ENCODE assay signal across 16 mouse cellular contexts in the genomic region with DNA sequence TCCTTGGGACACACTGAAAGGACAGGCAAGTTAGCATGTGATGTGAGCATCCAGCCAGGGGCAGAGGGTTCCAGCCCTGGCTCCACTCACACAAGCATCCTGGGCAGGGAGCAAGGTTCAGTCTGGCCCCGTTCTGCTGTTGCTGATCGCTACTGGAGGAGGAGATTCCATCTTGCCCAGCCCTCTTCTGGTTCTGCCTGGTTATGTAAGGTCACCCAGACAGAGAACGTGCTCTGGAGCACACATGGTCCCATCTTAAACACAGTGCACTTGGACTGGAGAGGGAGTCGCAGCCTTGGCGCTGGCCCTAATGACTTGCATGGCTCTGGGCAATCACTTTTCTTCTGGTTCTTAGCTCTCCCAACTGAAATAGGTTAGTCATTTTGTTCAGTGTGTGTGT.
A peak's percentile ranks its signal among the peaks of the same experiment; 100 is the strongest.
DNase-seq lines count a peak whose midpoint lies in the region; ATAC-seq and TF ChIP-seq lines count a peak whose summit lies in the region.
"Had no signal": no experiment of that assay in that cellular context is flagged by ENCODE, and none has a peak within 500 bp of the region (broad histone marks: within the 10 kb centered on the region; RNA-seq: fewer than 3 reads in every experiment).

No protein-coding gene starts in this region.

- TF ChIP-seq POLR2A in liver, adult 2 months (IDR thresholded peaks at IDR 0.05; ENCODE audit: extremely low read depth, insufficient read depth, low read length) = no peak
- TF ChIP-seq POLR2A in embryonic fibroblast, embryonic 13.5 days (IDR thresholded peaks at IDR 0.05; ENCODE audit: low read depth, low read length) = no peak

- H3K9ac ChIP-seq in heart, embryonic 11.5 days (ENCODE audit: low read depth, low read length) = no peak overlapping the region
- H3K9ac ChIP-seq in liver, adult 2 months (ENCODE audit: low read depth, low read length) = no peak overlapping the region
- H3K9ac ChIP-seq in liver, postnatal 0 days (replicated peaks) = no peak overlapping the region
- H3K9ac ChIP-seq: forebrain, embryonic 13.5 days; liver, embryonic 12.5 days had no signal

- H3K79me2 ChIP-seq in liver, adult 2 months (ENCODE audit: control insufficient read depth, insufficient read depth, low read length) = no peaks in the 10 kb centered on the region

- TF ChIP-seq CTCF in liver, adult 2 months (IDR thresholded peaks at IDR 0.05; ENCODE audit: low read depth, low read length) = no peak
- no peak for TF ChIP-seq CTCF in liver, postnatal 0 days (IDR thresholded peaks at IDR 0.05; ENCODE audit: low read depth)
- TF ChIP-seq CTCF in embryonic fibroblast, embryonic 13.5 days (IDR thresholded peaks at IDR 0.05; ENCODE audit: borderline replicate concordance, insufficient read depth, low read length) = no peak

- H3K27ac ChIP-seq in heart, embryonic 11.5 days (ENCODE audit: low read depth, low read length) = no peak overlapping the region
- H3K27ac ChIP-seq in liver, adult 2 months (replicated peaks; ENCODE audit: insufficient read depth, low read depth, low read length) = no peak overlapping the region
- no peak overlapping the region for H3K27ac ChIP-seq in liver, postnatal 0 days (ENCODE audit: low read depth)
- peak overlapping the region; percentile 2 for H3K27ac ChIP-seq in embryonic fibroblast, embryonic 13.5 days (ENCODE audit: insufficient read depth, low read length)
- no peak overlapping the region for H3K27ac ChIP-seq in embryonic facial prominence, embryonic 10.5 days (replicated peaks)
- H3K27ac ChIP-seq: forebrain, embryonic 13.5 days; kidney, postnatal 0 days; liver, embryonic 12.5 days had no signal

- no peak overlapping the region for H3K4me2 ChIP-seq in heart, embryonic 11.5 days
- no peak overlapping the region for H3K4me2 ChIP-seq in liver, postnatal 0 days (ENCODE audit: low read depth, low read length)
- H3K4me2 ChIP-seq: forebrain, embryonic 13.5 days; liver, embryonic 12.5 days had no signal

- 0 out of 2 replicates have a peak, but pooled peaks cover 2% of the 10 kb centered on the region for H3K9me3 ChIP-seq in heart, embryonic 11.5 days (replicated peaks; ENCODE audit: control insufficient read depth, low read length)
- no peaks in the 10 kb centered on the region for H3K9me3 ChIP-seq in liver, postnatal 0 days (ENCODE audit: low read length)
- H3K9me3 ChIP-seq in embryonic facial prominence, embryonic 10.5 days = no peaks in the 10 kb centered on the region
- H3K9me3 ChIP-seq: forebrain, embryonic 13.5 days; liver, embryonic 12.5 days had no signal

- DNase-seq in heart, adult 11 months = peak; percentile 96
- DNase-seq in liver, adult 2 months (ENCODE audit: extremely low read depth, low read depth, low spot score) = peak; percentile 1
- DNase-seq in liver, postnatal 0 days = no peak
- DNase-seq in gastrocnemius, postnatal 25 days = peak; percentile 65
- no peak for DNase-seq in embryonic facial prominence, embryonic 10.5 days (ENCODE audit: low spot score)
- DNase-seq: adrenal gland, postnatal 36 days; left cerebral cortex, postnatal 4 days; midbrain, embryonic 14.5 days; thymus, postnatal 36 days had no signal

- H3K4me3 ChIP-seq in heart, embryonic 11.5 days (ENCODE audit: low read depth, low read length) = no peak overlapping the region
- no peak overlapping the region for H3K4me3 ChIP-seq in liver, adult 2 months (ENCODE audit: insufficient read depth, low read depth, low read length)
- no peak overlapping the region for H3K4me3 ChIP-seq in liver, postnatal 0 days (ENCODE audit: low read depth, low read length)
- H3K4me3 ChIP-seq in embryonic fibroblast, embryonic 13.5 days (ENCODE audit: insufficient read depth, low read length) = no peak overlapping the region
- H3K4me3 ChIP-seq in embryonic facial prominence, embryonic 10.5 days = no peak overlapping the region
- H3K4me3 ChIP-seq: forebrain, embryonic 13.5 days; liver, embryonic 12.5 days had no signal

- H3K27me3 ChIP-seq in heart, embryonic 11.5 days (ENCODE audit: control insufficient read depth, insufficient read depth, low read length) = no peaks in the 10 kb centered on the region
- no peaks in the 10 kb centered on the region for H3K27me3 ChIP-seq in liver, adult 2 months (ENCODE audit: control insufficient read depth, insufficient read depth, low read length)
- no peaks in the 10 kb centered on the region for H3K27me3 ChIP-seq in liver, postnatal 0 days (ENCODE audit: insufficient read depth, low read length)
- no peaks in the 10 kb centered on the region for H3K27me3 ChIP-seq in embryonic facial prominence, embryonic 10.5 days (replicated peaks; ENCODE audit: low read depth, poor library complexity, severe bottlenecking)
- H3K27me3 ChIP-seq: forebrain, embryonic 13.5 days had no signal

- 87% methylated on average over 5 of the region's 5 CpGs for WGBS in heart, embryonic 11.5 days (ENCODE audit: insufficient replicate concordance)
- 90% methylated on average over 5 of the region's 5 CpGs for WGBS in liver, adult 2 months
- WGBS in liver, postnatal 0 days (ENCODE audit: insufficient replicate concordance) = 82% methylated on average over 5 of the region's 5 CpGs
- 93% methylated on average over 5 of the region's 5 CpGs for WGBS in embryonic facial prominence, embryonic 10.5 days

- H3K4me1 ChIP-seq in heart, embryonic 11.5 days (ENCODE audit: control insufficient read depth, insufficient read depth, low read length) = no peaks in the 10 kb centered on the region
- no peaks in the 10 kb centered on the region for H3K4me1 ChIP-seq in liver, adult 2 months (ENCODE audit: control insufficient read depth, insufficient read depth, low read length)
- no peaks in the 10 kb centered on the region for H3K4me1 ChIP-seq in liver, postnatal 0 days (ENCODE audit: insufficient read depth)
- 0 out of 2 replicates have a peak, but pooled peaks cover 2% of the 10 kb centered on the region for H3K4me1 ChIP-seq in embryonic fibroblast, embryonic 13.5 days (ENCODE audit: control insufficient read depth, insufficient read depth, low read length)
- H3K4me1 ChIP-seq in embryonic facial prominence, embryonic 10.5 days = peaks cover 8% of the 10 kb centered on the region
- H3K4me1 ChIP-seq: forebrain, embryonic 13.5 days; liver, embryonic 12.5 days had no signal

- ATAC-seq in heart, embryonic 11.5 days (replicated peaks; ENCODE audit: insufficient number of reproducible peaks, low FRiP score, low TSS enrichment) = no peak
- ATAC-seq in liver, postnatal 0 days = no peak
- no peak for ATAC-seq in frontal cortex, adult (ENCODE audit: low TSS enrichment)
- ATAC-seq: forebrain, embryonic 13.5 days; hindbrain, embryonic 16.5 days; liver, embryonic 12.5 days had no signal

- H3K36me3 ChIP-seq in heart, embryonic 11.5 days (ENCODE audit: control insufficient read depth, insufficient read depth, low read length) = no peaks in the 10 kb centered on the region
- H3K36me3 ChIP-seq in liver, adult 2 months (ENCODE audit: control insufficient read depth, insufficient read depth, low read length) = no peaks in the 10 kb centered on the region
- no peaks in the 10 kb centered on the region for H3K36me3 ChIP-seq in liver, postnatal 0 days (replicated peaks; ENCODE audit: insufficient read depth, low read length)
- H3K36me3 ChIP-seq in embryonic facial prominence, embryonic 10.5 days (replicated peaks) = no peaks in the 10 kb centered on the region
- H3K36me3 ChIP-seq: liver, embryonic 12.5 days had no signal

- TF ChIP-seq EP300 in liver, postnatal 0 days (IDR thresholded peaks at IDR 0.05; ENCODE audit: low read depth) = no peak

Comparison
In these comparisons a context has a peak if more than half of its experiments do, and no peak if none do; other contexts are left out.
1. DNase-seq: peak in heart, adult 11 months (single experiment), liver, adult 2 months (single experiment) and gastrocnemius, postnatal 25 days (single experiment); none in liver, postnatal 0 days (single experiment) and embryonic facial prominence, embryonic 10.5 days (single experiment).